Mouse (Mus musculus): ENCODE results near the gene Bmp4. TPM values are rescaled to one million over a fixed set of nuclear protein-coding genes. Genes with fewer than 3 reads are reported as not detected.

Bmp4 gene
- polyA plus RNA-seq, 1 experiment, result 5.0 TPM

DNA sequence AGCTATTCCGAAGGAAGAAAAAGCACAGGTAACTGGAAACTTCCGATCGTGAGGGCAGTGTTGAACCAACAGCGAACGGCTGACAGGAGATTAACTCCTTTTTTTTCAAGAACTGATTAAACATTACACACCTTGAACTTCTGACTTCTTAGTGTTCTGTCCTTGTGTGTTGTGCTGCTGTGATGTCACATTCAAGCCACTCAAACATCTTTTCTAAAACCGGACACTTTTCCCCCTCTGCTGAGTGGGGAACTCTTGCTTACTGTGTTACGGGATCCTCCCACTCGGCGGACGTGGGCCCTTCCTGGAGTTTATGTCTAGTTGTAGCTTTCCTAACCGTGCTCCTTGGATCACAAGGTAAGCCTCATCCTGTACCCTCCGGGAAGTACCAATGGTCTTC is 11.2 kb downstream of the Bmp4 start, which contains the start of gene Gm15217:
Gm15217 (plus strand) TSS at position 130 of the 400 bp plus-strand sequence.
- DNase-seq, result no peak
- no peaks in the 10 kb centered on the region for H3K4me1 ChIP-seq (replicated peaks; ENCODE audit: control insufficient read depth, insufficient read depth, low read length)
- no peaks in the 10 kb centered on the region for H3K27me3 ChIP-seq (ENCODE audit: control insufficient read depth, insufficient read depth, low read length)
- no peak within 1 kb of the TSS for H3K4me3 ChIP-seq (ENCODE audit: control insufficient read depth, insufficient read depth, low read length)
- 95% methylated on average over 12 of the region's 12 CpGs for WGBS
- TF ChIP-seq POLR2A (IDR thresholded peaks at IDR 0.05; ENCODE audit: control insufficient read depth, extremely low read depth, insufficient read depth, low read length, poor library complexity) (no peak), CTCF (IDR thresholded peaks at IDR 0.05; ENCODE audit: borderline replicate concordance, control insufficient read depth, extremely low read depth, insufficient read depth, low read length, poor library complexity) (no peak)
- no peaks in the 10 kb centered on the region for H3K36me3 ChIP-seq (ENCODE audit: control insufficient read depth, insufficient read depth, low read length)
- no peak within 1 kb of the TSS for H3K27ac ChIP-seq (ENCODE audit: control insufficient read depth, insufficient read depth, low read length)

DNA sequence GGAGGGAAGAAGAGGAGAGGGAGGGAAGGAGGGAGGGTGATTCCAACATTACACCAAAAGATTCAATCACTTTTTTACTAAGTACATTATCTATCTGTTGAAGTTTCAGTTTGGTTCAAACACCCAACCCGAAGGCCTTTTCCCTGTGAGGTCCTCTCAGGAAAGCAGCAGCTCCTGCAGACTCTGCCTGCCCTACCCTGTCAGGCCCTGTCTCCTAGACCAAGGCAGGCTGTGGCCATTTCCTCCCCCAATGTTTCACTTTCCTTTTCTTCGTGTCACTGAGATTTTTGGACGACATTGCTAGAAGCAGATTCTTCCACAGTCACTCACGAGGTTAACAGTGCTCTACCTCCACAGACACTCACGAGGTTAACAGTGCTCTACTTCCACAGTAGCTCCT is 14.7 kb downstream of the Bmp4 start:
- no peak overlapping the region for H3K27ac ChIP-seq (ENCODE audit: control insufficient read depth, insufficient read depth, low read length)
- H3K36me3 ChIP-seq (ENCODE audit: control insufficient read depth, insufficient read depth, low read length), result no peaks in the 10 kb centered on the region
- H3K4me1 ChIP-seq (replicated peaks; ENCODE audit: control insufficient read depth, insufficient read depth, low read length), result no peaks in the 10 kb centered on the region
- H3K27me3 ChIP-seq (ENCODE audit: control insufficient read depth, insufficient read depth, low read length), result no peaks in the 10 kb centered on the region
- WGBS, result 33% methylated on average over 5 of the region's 5 CpGs
- TF ChIP-seq CTCF (IDR thresholded peaks at IDR 0.05; ENCODE audit: borderline replicate concordance, control insufficient read depth, extremely low read depth, insufficient read depth, low read length, poor library complexity), result no peak
- no peak for TF ChIP-seq POLR2A (IDR thresholded peaks at IDR 0.05; ENCODE audit: control insufficient read depth, extremely low read depth, insufficient read depth, low read length, poor library complexity)
- DNase-seq, result no peak
- no peak overlapping the region for H3K4me3 ChIP-seq (ENCODE audit: control insufficient read depth, insufficient read depth, low read length)

DNA sequence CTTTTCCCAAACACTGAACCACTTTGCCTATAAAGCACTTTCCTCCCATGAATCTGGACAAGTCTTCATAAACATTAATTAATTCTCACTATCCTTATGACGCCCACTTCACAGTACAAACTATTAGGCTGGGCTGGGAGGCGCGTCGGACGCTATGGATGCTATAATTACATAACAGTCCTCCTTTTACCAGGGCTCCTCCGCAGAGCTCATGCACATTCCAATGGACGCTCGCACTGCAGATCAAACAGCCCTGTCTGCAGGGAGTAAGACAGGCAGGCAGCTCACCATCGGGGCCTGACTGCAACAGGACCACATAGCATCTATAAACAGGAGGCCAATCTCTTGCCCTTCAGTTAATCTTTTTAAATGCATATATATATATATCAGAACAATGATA is 18.0 kb downstream of the Bmp4 start:
- Histone ChIP-seq H3K27ac (ENCODE audit: control insufficient read depth, insufficient read depth, low read length) (no peak overlapping the region), H3K4me3 (ENCODE audit: control insufficient read depth, insufficient read depth, low read length) (no peak overlapping the region), H3K27me3 (ENCODE audit: control insufficient read depth, insufficient read depth, low read length) (no peaks in the 10 kb centered on the region), H3K4me1 (replicated peaks; ENCODE audit: control insufficient read depth, insufficient read depth, low read length) (no peaks in the 10 kb centered on the region), H3K36me3 (ENCODE audit: control insufficient read depth, insufficient read depth, low read length) (no peaks in the 10 kb centered on the region)
- no peak for TF ChIP-seq POLR2A (IDR thresholded peaks at IDR 0.05; ENCODE audit: control insufficient read depth, extremely low read depth, insufficient read depth, low read length, poor library complexity)
- TF ChIP-seq CTCF (IDR thresholded peaks at IDR 0.05; ENCODE audit: borderline replicate concordance, control insufficient read depth, extremely low read depth, insufficient read depth, low read length, poor library complexity), result no peak
- WGBS, result 88% methylated on average over 9 of the region's 9 CpGs
- DNase-seq, result no peak

DNA sequence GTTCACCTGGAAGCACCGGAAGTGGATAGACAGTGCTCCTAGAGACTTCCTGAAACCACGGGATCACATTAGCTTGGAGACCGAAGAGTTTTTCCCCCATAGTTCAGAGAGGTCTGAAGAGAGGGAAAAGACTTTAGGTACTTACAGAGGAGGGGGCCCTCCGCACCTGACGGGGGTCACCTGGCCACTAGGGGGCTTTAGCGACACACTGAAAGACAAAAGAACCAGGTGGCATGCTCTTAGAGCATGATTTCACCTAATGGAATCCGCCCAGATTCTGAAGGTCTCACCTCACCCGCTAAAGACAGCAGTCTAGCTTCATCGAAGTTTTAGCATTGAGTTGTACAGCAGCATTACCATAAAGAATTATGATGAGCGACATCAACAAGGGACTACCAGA is 27.3 kb downstream of the Bmp4 start:
- WGBS, result 49% methylated on average over 10 of the region's 10 CpGs
- Histone ChIP-seq H3K27me3 (ENCODE audit: control insufficient read depth, insufficient read depth, low read length) (no peaks in the 10 kb centered on the region), H3K27ac (ENCODE audit: control insufficient read depth, insufficient read depth, low read length) (no peak overlapping the region), H3K4me1 (replicated peaks; ENCODE audit: control insufficient read depth, insufficient read depth, low read length) (no peaks in the 10 kb centered on the region), H3K4me3 (ENCODE audit: control insufficient read depth, insufficient read depth, low read length) (no peak overlapping the region), H3K36me3 (ENCODE audit: control insufficient read depth, insufficient read depth, low read length) (no peaks in the 10 kb centered on the region)
- TF ChIP-seq POLR2A (IDR thresholded peaks at IDR 0.05; ENCODE audit: control insufficient read depth, extremely low read depth, insufficient read depth, low read length, poor library complexity) (no peak), CTCF (IDR thresholded peaks at IDR 0.05; ENCODE audit: borderline replicate concordance, control insufficient read depth, extremely low read depth, insufficient read depth, low read length, poor library complexity) (no peak)
- no peak for DNase-seq

DNA sequence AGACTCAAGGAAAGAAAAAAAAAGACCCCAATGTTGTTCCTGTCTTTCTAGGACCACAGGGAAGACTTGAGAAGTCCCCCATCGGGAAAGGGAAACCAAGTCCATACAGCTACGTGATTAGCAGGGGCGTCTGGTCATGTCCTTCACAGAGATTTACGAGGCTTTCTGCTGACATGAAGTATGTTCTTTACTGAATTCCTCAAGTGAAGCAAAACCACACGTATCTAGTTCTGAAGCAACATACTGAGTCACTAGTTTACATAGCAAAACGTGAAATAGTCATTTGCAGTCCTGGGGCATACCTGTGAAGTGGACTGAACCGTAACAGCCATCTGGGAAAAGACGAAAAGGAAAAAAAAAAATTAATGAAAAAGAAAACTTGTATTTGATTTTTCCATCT is 32.8 kb downstream of the Bmp4 start:
- WGBS, result 75% methylated on average over 8 of the region's 8 CpGs
- no peak for DNase-seq
- Histone ChIP-seq H3K27me3 (ENCODE audit: control insufficient read depth, insufficient read depth, low read length) (no peaks in the 10 kb centered on the region), H3K36me3 (ENCODE audit: control insufficient read depth, insufficient read depth, low read length) (no peaks in the 10 kb centered on the region), H3K4me1 (replicated peaks; ENCODE audit: control insufficient read depth, insufficient read depth, low read length) (no peaks in the 10 kb centered on the region), H3K4me3 (ENCODE audit: control insufficient read depth, insufficient read depth, low read length) (no peak overlapping the region), H3K27ac (ENCODE audit: control insufficient read depth, insufficient read depth, low read length) (no peak overlapping the region)
- TF ChIP-seq POLR2A (IDR thresholded peaks at IDR 0.05; ENCODE audit: control insufficient read depth, extremely low read depth, insufficient read depth, low read length, poor library complexity), result no peak

DNA sequence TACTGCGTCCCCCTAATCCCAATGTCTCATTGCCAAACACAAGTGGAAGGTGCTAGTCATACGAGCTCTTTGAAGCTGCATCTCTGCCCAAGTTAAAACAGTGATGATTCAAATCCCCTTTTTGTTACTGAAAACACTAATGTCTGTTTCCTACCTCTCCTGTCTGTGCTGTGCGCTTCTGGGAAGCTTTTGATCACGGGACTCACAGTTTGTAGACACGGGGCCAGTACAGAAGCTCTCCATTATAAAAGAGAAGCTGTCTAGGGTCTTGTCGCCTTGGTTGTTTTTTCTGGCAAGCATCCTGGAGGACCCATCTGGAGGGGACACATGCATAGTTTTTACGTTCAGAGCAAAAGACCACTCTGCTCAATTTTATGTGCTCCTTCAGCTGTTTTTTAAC is 33.2 kb downstream of the Bmp4 start:
- WGBS, result 92% methylated on average over 7 of the region's 7 CpGs
- TF ChIP-seq CTCF (IDR thresholded peaks at IDR 0.05; ENCODE audit: borderline replicate concordance, control insufficient read depth, extremely low read depth, insufficient read depth, low read length, poor library complexity), result no peak
- TF ChIP-seq POLR2A (IDR thresholded peaks at IDR 0.05; ENCODE audit: control insufficient read depth, extremely low read depth, insufficient read depth, low read length, poor library complexity), result no peak

DNA sequence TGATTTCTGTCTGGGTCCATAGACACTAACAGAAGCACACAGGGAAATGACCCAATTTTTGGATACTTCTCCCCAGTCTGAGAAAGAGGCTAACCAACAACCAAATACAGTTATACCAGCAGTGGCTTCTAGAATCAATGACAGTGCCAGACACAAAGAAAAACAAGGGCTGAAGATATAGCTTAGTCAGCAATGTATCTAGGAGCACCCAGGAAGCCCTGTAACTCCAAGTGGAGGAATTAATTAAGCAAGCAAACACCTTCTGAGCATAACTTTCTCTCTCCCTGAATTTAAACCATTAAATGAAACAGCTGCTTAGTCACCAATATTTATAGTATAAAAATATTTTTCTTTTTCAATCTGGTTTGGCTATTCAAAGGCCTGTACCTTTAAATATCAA is 45.7 kb downstream of the Bmp4 start:
- DNase-seq, result no peak
- Histone ChIP-seq H3K27ac (ENCODE audit: control insufficient read depth, insufficient read depth, low read length) (no peak overlapping the region), H3K4me1 (replicated peaks; ENCODE audit: control insufficient read depth, insufficient read depth, low read length) (no peaks in the 10 kb centered on the region), H3K36me3 (ENCODE audit: control insufficient read depth, insufficient read depth, low read length) (no peaks in the 10 kb centered on the region), H3K27me3 (ENCODE audit: control insufficient read depth, insufficient read depth, low read length) (no peaks in the 10 kb centered on the region), H3K4me3 (ENCODE audit: control insufficient read depth, insufficient read depth, low read length) (no peak overlapping the region)
- no peak for TF ChIP-seq CTCF (IDR thresholded peaks at IDR 0.05; ENCODE audit: borderline replicate concordance, control insufficient read depth, extremely low read depth, insufficient read depth, low read length, poor library complexity)
- TF ChIP-seq POLR2A (IDR thresholded peaks at IDR 0.05; ENCODE audit: control insufficient read depth, extremely low read depth, insufficient read depth, low read length, poor library complexity), result no peak

More for the DNA sequence above, 33.2 kb downstream of the Bmp4 start:
- Histone ChIP-seq H3K27ac (ENCODE audit: control insufficient read depth, insufficient read depth, low read length) (no peak overlapping the region), H3K4me3 (ENCODE audit: control insufficient read depth, insufficient read depth, low read length) (no peak overlapping the region), H3K4me1 (replicated peaks; ENCODE audit: control insufficient read depth, insufficient read depth, low read length) (no peaks in the 10 kb centered on the region), H3K27me3 (ENCODE audit: control insufficient read depth, insufficient read depth, low read length) (no peaks in the 10 kb centered on the region), H3K36me3 (ENCODE audit: control insufficient read depth, insufficient read depth, low read length) (no peaks in the 10 kb centered on the region)
- DNase-seq, result no peak
